Mouse (Mus musculus) layer of hippocampus, adult 2 months (tissue): ENCODE data around the gene Slc12a7. TPM values are rescaled to one million over a fixed set of nuclear protein-coding genes. Genes with fewer than 3 reads are reported as not detected.
A peak's percentile ranks its signal among the peaks of the same experiment; 100 is the strongest.
"Not testable (repeated sequence)": the region's sequence is repeated elsewhere in the genome, so short reads cannot be mapped to it uniquely, and the experiment has no call there.

Source experiments
- DNase-seq, 2 experiments: peaks; one replicate each; pipeline ENCODE4 v3.0.0; 2022; ENCODE audit warnings: low spot score in 2 of 2
- H3K27ac ChIP-seq: fragments of 200-600 bp; 2 replicates; pipeline ENCODE4 v1.8.1; 2022
- H3K4me3 ChIP-seq: fragments of 200-600 bp; 2 replicates; pipeline ENCODE4 v1.8.1; 2022; ENCODE audit warnings: mild to moderate bottlenecking
- CTCF ChIP-seq: fragments of 200-600 bp; conservative IDR thresholded peaks from 2 replicates; pipeline ENCODE4 v1.8.1; 2022; ENCODE audit warnings: antibody characterized with exemption, mild to moderate bottlenecking, moderate library complexity
- total RNA-seq, 2 experiments: library from RNA; stranded (reverse); gene quantifications; 2 replicates each; pipeline ENCODE4 v1.2.3; 2021

Gene Slc12a7
- total RNA-seq, 2 experiments from 2014 or later, result 7.0 to 8.7 TPM

DNA sequence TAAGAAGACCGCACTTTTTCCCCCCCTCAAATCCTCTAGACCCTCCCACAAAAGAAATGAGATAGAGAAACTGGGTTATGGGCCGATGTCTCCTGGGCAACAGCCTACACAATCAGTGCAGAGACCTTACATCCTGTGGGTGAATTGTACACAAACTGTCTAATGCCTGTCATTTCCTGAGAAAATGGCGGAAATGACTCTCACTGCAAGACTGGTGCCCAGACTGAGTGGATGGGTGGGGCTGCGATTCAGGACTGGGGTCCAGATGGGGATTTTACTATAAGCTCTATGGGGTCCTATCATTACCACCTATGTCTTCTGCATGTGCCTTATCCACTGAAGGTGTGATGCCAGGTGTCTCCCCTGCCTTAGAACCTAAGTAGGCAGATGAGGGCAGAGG is 30.1 kb upstream of the Slc12a7 start:
- Histone ChIP-seq H3K4me3 (no peak overlapping the region), H3K27ac (no peak overlapping the region)
- DNase-seq, result no peak
- TF ChIP-seq CTCF, result no peak

DNA sequence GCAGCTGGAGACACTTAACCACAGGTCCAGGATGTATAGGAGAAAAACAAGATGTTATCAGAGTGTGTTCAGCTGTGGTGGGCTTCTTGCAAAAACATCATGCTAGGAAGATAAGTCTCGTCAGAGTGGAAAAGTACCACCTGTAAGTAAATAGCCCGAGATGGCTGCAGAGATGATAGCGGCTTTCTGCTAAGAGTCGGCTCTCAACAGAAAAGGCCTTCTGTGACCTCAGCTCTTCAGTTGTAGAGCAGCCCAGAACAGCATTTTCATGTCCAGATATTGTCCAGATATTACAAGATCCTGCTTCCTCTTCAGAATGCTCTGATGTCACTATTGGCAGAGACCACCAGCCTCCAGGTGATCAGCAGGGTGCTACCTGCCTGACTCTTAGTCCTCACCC is 29.4 kb upstream of the Slc12a7 start:
- H3K4me3 ChIP-seq, H3K27ac ChIP-seq, DNase-seq: not testable (repeated sequence)

DNA sequence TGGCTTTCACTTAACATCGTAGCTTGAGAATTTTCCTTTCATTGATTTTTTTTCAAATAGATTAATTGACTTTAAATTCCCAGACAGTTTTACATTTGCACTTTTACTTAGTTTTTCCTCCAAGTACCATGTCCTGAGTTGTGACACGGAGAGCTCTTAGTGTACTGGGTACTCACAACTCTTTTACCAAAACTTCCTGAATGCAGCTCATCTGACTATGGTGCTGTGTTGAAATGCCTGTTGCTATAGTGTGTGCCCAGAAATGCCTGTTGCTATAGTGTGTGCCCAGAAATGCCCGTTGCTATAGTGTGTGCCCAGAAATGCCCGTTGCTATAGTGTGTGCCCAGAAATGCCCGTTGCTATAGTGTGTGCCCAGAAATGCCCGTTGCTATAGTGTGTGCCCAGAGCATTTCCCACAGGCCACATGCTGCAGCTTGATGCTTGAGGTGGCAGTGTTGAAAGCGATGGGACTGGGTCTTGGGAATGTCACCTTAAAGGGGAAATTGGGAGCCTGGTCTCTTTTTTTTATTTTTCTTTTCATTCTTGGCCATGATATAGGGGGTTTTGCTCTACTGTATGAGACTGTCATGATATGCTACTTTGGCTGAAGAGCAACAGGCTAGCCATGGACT is 28.1 kb upstream of the Slc12a7 start, which contains the start of gene Slc6a19:
Gene Slc6a19, minus strand, starts transcription at position 172 of the 632 bp plus-strand sequence.
- Histone ChIP-seq H3K27ac (no peak within 1 kb of the TSS), H3K4me3 (no peak within 1 kb of the TSS)
- DNase-seq, result no peak
- TF ChIP-seq CTCF, result no peak

DNA sequence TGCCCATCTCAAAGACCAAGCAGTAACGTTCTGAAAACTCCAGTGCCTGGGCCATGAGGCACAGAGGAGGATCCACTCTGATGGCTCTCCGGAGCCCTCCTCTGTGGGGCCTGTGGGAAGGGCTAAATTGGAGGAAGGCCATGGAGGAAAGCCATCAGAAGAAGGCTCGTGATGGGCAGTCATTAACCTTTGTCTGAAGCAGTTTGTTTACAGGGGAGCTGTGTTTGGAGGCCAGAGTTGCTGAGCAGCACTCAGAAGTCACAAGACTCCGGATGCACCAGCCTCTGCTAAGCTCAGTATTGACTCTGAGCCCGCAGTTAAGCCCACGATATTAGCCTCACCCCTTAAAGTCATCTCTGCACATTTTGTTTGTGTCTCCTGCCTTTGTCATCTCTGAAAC is 23.4 kb upstream of the Slc12a7 start:
- Histone ChIP-seq H3K27ac (no peak overlapping the region), H3K4me3 (no peak overlapping the region)
- TF ChIP-seq CTCF, result no peak
- DNase-seq, result no peak

DNA sequence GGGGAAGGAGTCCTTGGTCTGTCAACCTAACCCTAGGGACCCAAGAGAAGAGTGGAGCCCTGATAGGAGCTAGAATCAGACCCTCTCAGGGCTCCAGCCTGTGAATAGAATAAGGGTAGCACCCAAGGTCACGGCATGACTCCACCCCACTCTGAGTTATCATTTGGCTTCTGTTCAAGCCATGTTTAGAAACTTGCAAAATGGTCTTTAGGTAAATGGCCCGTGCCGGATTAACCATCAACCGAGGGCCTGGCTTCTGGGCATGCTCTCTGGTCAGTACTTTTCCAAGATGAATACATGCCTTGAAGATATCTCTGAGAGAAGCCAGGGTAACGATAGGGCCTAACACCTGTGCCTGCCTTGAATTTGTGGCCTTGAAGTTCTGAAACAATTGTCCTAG is 21.7 kb upstream of the Slc12a7 start:
- H3K4me3 ChIP-seq, result no peak overlapping the region
- H3K27ac ChIP-seq, result no peak overlapping the region
- no peak for TF ChIP-seq CTCF
- no peak for DNase-seq

DNA sequence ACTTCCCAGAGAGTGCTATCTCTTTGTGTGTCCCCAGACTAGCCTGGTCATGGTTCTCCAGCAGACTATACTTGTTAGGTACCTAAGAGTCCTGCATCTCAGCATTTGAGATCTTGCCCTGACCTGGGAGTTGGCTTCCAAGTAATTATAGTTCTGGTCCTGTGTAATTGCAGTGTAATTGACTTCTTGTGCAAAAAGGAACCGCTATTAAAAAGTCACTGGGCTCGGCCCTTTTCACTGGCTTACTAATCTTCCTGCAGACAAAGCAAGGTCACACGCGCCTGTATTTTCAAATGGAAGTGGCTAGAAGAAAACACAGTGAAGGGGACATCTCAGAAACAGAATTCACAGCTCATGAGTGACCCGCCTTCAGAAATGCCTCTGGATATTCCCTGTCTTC is 21.1 kb upstream of the Slc12a7 start:
- Histone ChIP-seq H3K4me3 (no peak overlapping the region), H3K27ac (no peak overlapping the region)
- TF ChIP-seq CTCF, result no peak
- DNase-seq, result no peak

DNA sequence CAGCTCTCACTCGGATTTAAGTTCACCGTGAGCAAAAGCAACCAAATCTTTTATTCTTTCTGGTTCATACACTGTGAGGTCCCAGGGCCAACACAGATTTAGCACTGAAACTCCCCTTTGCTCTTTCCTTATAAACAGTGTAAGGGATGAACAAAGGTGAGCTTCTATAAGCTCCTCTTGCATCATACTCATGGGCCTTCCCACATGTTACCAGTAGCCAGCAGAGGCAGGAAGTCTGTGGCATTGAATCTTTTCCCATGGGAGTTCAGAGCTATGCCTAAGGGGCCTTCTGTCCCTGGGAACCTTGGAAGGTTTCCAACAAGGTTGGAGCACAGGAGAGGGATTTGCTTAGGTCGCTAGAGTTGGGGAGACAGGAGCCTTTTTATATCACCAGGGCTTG is 20.7 kb upstream of the Slc12a7 start:
- Histone ChIP-seq H3K27ac (no peak overlapping the region), H3K4me3 (no peak overlapping the region)
- DNase-seq, result no peak
- no peak for TF ChIP-seq CTCF

DNA sequence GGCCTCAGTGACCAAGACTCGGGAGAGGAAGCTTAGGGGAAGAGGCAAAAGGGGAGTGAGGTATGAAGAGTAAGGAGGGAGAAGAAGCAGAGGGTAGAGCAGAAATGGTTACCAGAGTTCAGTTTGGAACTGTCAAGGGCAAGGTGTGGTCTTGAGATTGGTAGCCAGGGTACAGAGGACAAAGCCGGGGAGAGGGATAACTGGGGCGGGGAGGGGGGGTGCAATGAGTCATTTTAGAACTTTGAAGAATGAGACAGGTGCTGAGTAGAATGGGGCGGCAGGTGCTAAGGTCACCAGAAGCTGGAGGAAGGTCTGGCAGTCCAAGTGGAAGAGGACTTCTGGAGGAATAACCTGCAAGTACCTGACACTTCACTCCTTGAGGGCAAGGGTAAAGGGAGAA is 19.7 kb upstream of the Slc12a7 start:
- TF ChIP-seq CTCF, result no peak

DNA sequence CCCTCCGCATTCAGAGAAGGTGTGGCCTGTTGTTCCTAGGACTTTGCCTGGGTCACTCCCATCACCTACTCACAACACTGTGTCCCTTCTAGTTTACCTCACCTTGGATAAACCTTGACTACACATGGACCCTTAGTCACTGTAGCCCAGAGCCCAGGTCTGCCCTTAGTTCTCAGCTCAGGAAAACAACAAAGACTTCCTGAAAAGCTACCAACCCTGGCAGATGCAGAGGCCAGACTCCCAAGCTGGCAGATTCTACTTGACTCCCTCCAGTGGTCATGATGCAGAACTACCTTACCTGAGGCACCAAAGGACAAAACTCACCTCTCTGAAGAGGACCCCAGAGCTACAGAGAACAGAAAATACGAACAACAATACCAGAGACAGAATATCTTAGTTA is 18.9 kb upstream of the Slc12a7 start:
- Histone ChIP-seq H3K27ac (no peak overlapping the region), H3K4me3 (no peak overlapping the region)
- DNase-seq, result no peak
- TF ChIP-seq CTCF, result peak; percentile 69

More for the DNA sequence above, 19.7 kb upstream of the Slc12a7 start:
- Histone ChIP-seq H3K27ac (no peak overlapping the region), H3K4me3 (no peak overlapping the region)
- DNase-seq, result no peak

DNA sequence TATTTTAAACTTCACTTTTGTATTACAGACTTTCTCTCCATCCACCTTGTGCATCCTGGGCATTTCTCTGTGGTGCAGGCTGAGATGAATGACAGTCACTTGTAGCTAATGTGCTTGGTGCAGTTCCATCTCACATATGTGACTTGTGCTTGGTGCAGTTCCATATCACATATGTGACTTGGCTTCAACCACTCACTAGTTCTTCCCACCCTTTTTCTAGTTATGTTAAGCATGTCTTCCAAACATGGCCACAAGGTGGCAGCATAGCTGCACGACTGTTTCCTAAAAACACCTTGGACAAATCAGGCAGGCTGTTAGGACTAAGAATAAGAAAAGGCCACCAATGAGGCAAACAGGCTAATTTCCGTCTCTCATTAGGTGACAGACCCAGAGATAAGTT is 14.7 kb upstream of the Slc12a7 start:
- DNase-seq, result peak; percentile 74 to 81
- peak; percentile 91 for TF ChIP-seq CTCF
- Histone ChIP-seq H3K4me3 (no peak overlapping the region), H3K27ac (no peak overlapping the region)

DNA sequence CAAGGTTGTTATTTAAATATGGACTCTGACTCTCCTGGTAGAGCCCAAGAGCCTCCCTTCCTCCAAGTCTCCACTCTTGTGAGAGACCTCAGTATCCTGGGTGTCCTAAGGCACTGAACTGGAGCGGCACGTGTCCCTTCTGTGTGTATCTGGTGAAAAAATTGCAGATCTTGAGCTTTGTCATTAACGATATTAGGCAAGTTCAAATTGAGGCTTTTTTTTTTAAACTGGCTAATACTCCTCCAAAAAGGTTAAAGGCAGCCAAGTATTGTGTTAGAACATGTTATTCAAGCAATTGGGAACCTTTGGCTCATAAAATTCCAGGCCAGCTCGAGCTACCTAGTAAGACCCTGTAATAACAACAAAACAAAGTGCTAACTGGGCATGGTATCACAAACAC is 12.7 kb upstream of the Slc12a7 start:
- TF ChIP-seq CTCF, result no peak
- no peak for DNase-seq
- Histone ChIP-seq H3K4me3 (no peak overlapping the region), H3K27ac (no peak overlapping the region)

DNA sequence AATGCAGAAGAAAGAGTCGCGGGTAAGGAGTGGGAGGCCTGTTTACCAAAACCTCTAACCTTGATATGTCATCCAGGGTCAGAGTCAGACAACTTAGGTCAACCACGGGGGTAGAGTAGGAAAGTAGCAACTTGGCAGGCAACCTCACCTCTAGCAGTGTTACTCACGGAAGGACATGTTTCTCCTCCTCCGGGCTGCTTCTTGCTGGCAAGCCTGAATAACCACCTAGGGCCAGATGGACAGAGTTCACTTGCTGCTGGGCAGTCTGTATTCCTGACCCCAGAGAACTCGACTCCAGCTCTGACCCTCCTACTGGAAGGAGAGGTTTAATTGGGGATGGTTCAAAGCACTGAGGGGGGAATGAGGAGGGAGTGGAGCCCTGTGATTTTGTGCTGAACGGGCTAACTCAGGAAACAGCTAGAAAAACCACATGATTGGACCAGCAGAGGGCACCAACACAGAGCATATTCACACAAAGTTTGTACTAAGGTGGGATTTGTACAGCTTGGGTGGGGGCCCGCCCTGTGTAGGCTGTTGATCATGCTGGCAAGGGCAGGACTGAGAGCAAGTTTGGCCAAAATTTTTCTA is 9.7 kb upstream of the Slc12a7 start:
- peak; percentile 83 for TF ChIP-seq CTCF
- peak; percentile 20 to 42 for DNase-seq
- H3K4me3 ChIP-seq, result no peak overlapping the region
- no peak overlapping the region for H3K27ac ChIP-seq

DNA sequence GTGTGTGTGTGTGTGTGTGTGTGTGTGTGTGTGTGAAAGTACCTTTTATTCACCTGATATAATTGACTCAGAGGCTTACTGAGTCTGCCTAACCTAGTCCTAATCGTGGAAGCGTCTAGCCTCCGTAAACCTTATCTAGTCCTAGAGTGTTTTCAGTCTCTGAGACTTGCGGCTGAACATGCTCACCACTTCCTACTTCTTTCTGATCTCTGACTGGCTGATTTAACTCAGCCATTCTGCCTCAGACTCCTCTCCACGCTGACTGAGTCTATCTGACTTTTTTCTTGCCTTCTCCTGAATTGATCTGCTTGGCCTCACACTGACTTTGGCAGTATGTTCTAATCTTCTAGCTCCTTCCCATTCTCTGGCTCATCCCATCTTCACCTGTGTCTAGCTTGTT is 7.6 kb upstream of the Slc12a7 start:
- DNase-seq, result no peak
- no peak overlapping the region for H3K27ac ChIP-seq
- H3K4me3 ChIP-seq, result no peak overlapping the region
- no peak for TF ChIP-seq CTCF

DNA sequence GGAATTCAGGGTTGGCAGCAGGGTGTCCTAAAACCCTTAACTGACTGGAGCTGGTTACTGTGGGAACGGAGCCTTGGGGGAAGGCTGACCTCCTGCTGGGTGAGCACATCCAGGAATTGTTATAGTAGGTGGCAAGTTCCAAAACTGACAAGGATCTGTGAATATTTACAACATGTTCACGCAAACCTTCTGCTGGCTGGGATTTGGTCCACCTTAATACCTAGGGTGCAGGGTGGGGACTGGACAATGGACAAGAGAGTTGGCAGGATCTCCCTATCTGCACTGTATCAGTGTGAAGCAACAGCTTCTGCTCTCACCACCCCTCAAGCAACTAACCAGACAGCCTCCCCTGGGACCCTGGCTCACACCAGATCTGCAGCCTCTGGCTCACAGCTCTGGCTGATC is 5.3 kb upstream of the Slc12a7 start:
- H3K27ac ChIP-seq, result no peak overlapping the region
- H3K4me3 ChIP-seq, result no peak overlapping the region
- DNase-seq, result no peak
- TF ChIP-seq CTCF, result no peak

DNA sequence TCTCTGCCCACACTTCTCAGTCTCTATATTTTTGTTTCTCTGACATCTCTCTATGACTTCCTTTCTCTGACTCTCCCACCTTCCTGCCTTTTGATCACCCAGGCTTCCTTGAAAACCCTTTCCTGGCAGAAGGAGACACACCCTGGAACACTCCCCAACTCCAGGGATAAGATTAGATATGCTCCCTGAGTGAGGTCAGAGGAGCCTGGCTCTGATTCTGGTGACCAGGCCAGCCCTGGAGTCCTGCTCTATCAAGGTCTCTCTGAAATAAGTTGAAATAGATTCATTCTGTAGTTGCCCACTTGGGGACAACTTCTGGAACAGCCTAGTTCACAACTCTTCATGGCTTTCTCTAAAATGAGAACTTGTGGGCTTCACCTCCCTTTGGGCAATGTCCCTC is 4.3 kb upstream of the Slc12a7 start:
- Histone ChIP-seq H3K27ac (no peak overlapping the region), H3K4me3 (no peak overlapping the region)
- DNase-seq, result no peak
- TF ChIP-seq CTCF, result no peak
